In genomic region chr11:108165725-108166124, GRCm38 (mm10) we compare ENCODE assay signal across 9 mouse cellular contexts.
DNase-seq lines count a peak whose midpoint lies in the region; TF ChIP-seq lines count a peak whose summit lies in the region.
"Had no signal": no experiment of that assay in that cellular context is flagged by ENCODE, and none has a peak within 500 bp of the region (broad histone marks: within the 10 kb centered on the region; RNA-seq: fewer than 3 reads in every experiment).

No protein-coding gene starts in this region.

- DNase-seq in layer of hippocampus, adult 2 months (ENCODE audit: low spot score in 2 of 2), result no peak
- no peak for DNase-seq in layer of hippocampus, postnatal 25 days (ENCODE audit: extremely low spot score in 1 of 2, low spot score in 1 of 2)
- DNase-seq in ZHBTc4 (ENCODE audit: low read depth, low spot score), result peak; percentile 9
- peak; percentile 42 for DNase-seq in heart, adult 8-10 months (ENCODE audit: low spot score)
- DNase-seq in lung, postnatal 25 days (ENCODE audit: low spot score), result peak; percentile 12
- no peak for DNase-seq in cerebellum, postnatal 10 days
- DNase-seq in adrenal gland, adult 8-10 months, result no peak
- DNase-seq: right cerebral cortex, postnatal 4 days had no signal

- peak overlapping the region; percentile 91 for H3K27ac ChIP-seq in layer of hippocampus, adult 2 months
- H3K27ac ChIP-seq: neural tube, embryonic 12.5 days had no signal

- TF ChIP-seq CTCF in layer of hippocampus, adult 2 months (conservative IDR thresholded peaks at IDR 0.05), result 0 out of 2 replicates have a peak, but pooled peaks have one; percentile 15

- peak overlapping the region; percentile 21; the same call in 1 of the 2 replicates for H3K4me3 ChIP-seq in layer of hippocampus, adult 2 months
- H3K4me3 ChIP-seq: neural tube, embryonic 12.5 days had no signal

Comparison
In these comparisons a context has a peak if more than half of its experiments do, and no peak if none do; other contexts are left out.
1. DNase-seq: peak in ZHBTc4 (single experiment), heart, adult 8-10 months (single experiment) and lung, postnatal 25 days (single experiment); none in layer of hippocampus, adult 2 months (0 of 2), layer of hippocampus, postnatal 25 days (0 of 2), cerebellum, postnatal 10 days (0 of 2) and adrenal gland, adult 8-10 months (single experiment).